Mouse (Mus musculus) urinary bladder, adult 18-20 months (tissue): ENCODE results near the gene 6030458C11Rik.
"Not testable (repeated sequence)": the region's sequence is repeated elsewhere in the genome, so short reads cannot be mapped to it uniquely, and the experiment has no call there.

Experiments
- DNase-seq, 2 experiments: peaks; one replicate each; pipeline ENCODE4 v3.0.0; 2022; ENCODE audit warnings: low spot score in 2 of 2, mixed read lengths in 2 of 2

Gene 6030458C11Rik

DNA sequence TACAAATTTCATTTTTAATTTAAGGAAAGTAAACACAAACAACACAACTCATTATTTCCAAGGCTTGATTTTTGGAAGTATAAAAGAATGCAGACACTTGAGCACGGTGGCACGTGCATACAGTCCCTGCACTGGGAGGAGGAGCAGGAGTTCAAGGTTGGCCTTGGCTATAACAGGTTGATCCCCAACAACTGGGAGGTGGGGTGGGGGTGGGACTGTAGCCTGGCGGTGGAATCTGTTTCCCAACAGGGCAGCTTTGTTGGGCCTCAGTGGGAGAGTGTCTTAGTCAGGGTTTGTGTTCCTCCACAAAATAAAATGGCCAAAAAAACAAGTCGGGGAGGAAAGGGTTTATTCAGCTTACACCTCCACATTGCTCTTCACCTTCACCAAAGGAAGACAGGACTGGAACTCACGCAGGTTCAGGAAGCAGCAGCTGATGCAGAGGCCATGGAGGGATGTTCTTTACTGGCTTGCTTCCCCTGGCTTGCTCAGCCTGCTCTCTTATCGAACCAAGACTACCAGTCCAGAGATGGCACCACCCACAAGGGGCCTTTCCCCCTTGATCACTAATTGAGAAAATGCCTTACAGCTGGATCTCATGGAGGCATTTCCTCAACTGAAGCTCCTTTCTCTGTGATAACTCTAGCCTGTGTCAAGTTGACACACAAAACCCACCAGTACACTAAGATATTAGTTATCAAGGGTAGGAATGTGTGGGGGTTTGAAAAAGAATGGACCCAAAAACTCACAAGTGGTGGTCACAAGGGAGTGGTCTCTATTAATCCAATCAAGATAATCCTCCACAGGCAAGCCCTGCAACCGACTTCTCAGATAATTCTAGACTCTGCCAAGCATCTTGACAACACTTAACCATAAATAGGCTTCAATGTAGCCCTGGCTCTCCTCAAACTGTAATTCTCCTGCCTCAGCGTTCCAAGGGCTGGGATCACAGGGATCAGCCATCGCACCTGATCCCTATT, 1.7 kb downstream of the 6030458C11Rik start:
- no peak for DNase-seq

- DNase-seq: no peak
Measured at GRCm38 (mm10) chr15:12817592-12817991, 6.9 kb downstream of the 6030458C11Rik start.

DNA sequence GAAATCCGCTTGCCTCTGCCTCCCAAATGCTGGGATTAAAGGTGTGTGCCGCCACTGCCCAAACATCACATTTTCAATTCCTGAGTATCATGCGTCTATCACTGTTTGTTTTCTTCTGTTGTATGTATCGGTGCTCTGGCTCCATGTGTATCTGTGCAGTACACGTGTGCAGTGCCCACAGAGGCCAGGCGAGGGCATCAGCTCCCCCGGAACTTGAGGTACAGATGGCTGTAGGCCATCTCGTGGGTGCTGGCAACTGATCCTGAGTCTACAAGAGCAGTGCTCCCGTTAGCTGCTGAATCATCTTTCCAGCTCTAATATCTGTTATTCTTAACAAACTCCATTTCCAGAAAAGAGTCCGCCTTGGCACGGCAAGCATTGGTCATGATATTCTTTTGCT, 11.8 kb downstream of the 6030458C11Rik start:
- no peak for DNase-seq

GRCm38 (mm10) chr15:12809305-12809704, 15.1 kb downstream of the 6030458C11Rik start:
- DNase-seq: no peak

- DNase-seq: no peak
Measured at GRCm38 (mm10) chr15:12807088-12807487, 17.4 kb downstream of the 6030458C11Rik start.

GRCm38 (mm10) chr15:12805071-12805470, 19.4 kb downstream of the 6030458C11Rik start:
- no peak for DNase-seq

GRCm38 (mm10) chr15:12801142-12801506, 23.3 kb downstream of the 6030458C11Rik start:
- DNase-seq: not testable (repeated sequence)

DNA sequence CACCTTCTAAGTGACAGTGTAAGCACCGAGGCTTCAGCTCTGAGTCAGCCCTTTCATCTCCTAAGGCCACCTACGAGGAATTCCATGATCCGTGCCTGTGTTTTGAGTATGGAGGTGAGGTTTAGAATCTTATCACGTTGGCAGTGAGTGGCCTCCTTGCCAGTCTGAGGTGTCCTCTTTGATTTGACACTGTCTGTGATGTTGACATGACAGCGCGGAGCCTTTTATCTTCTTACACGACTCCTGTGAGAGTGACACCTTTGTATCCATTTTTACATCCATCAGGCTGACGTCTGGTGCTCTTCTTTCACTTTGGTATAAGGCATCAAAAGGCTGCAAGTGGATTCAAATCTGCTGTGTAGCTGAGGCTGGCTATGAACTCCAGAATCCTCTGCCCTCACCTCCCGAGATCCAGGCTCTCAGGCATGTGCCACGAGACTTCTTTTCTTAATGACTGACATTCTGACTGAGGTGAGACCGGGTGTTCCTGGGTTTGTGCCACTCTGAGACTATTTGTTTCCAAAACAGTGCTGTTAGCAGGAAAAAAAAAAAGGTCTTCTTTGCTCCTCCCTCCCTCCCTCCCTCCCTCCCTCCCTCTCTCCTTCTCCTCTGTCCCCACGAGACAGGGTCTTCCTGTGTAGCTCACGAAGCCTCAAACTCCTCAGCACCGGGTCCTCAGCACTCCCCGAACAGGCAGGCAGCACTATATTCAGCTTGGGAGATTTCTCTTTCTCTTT, 23.9 kb downstream of the 6030458C11Rik start:
- DNase-seq: no peak

DNA sequence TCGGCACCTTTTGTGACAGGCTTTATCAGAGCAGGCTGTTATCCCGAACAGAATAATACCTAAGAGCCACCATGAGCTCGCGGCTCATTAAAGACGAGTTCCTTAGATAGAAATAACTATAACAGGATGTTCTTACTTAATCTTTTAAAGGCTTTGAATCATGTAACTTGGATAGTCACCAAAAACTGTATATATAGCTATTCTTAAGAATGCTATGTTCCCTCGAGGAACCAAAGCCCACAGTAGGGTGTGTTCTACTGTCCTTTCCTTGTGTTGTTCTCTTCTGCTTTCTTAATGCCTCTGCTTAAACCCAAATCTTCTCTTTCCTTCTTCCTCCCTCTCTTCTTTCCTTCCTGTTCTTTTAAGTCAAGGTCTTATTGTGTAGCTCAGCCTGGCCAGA, 26.4 kb downstream of the 6030458C11Rik start:
- DNase-seq: no peak

DNA sequence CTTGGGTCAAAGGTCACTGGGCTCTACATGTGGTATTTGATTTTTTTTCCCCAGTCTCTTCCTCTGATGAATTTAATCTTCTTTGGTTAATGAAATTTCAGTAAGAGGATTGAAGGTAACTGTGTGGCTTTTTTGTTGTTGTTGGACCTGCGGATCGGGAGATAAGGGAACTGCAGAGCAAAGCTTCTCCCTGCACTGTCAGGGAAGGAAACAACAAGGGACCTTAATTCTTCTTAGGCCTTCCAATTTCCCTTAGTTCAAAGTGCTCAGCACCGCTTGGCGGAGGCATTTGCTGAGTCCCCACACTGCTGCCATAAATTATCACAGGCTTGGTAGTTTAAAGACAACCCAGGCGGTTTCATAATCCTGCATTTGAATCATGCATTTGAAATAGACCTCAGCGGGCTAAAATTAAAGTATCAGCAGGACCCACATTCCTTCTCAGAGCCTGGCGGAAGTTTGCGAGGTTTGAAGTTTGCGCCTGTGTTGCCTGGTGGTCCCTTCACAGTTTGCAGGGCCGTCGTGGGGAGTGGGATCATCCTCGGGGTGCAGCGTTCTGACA, 28.5 kb downstream of the 6030458C11Rik start:
- no peak for DNase-seq

DNA sequence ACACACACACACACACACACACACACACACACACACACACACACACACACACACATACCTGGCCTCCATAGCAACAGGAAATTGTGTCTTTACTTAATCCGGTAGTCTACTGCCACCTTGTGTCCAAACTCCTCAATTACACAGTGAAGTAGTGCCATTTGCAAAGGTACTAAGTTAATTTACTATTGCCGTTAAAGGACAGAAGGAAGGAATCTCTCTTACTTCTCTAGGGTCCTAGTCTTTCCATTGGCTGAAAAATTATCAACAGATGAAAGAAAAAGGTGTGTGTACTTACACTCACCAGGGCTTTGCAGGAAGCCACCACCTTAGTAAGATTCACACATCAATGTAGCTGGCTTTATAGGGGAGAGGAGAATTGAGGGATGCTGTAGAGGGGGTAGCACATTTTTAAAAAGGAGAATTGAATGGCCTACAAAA, 29.0 kb downstream of the 6030458C11Rik start:
- no peak for DNase-seq

GRCm38 (mm10) chr15:12794311-12794710, 30.1 kb downstream of the 6030458C11Rik start:
- DNase-seq: no peak

GRCm38 (mm10) chr15:12789406-12789867, 35.0 kb downstream of the 6030458C11Rik start:
- DNase-seq: no peak

- DNase-seq: no peak
Measured at GRCm38 (mm10) chr15:12788536-12788935, 35.9 kb downstream of the 6030458C11Rik start.

- DNase-seq: no peak
Measured at GRCm38 (mm10) chr15:12781729-12782326, 42.6 kb downstream of the 6030458C11Rik start.

DNA sequence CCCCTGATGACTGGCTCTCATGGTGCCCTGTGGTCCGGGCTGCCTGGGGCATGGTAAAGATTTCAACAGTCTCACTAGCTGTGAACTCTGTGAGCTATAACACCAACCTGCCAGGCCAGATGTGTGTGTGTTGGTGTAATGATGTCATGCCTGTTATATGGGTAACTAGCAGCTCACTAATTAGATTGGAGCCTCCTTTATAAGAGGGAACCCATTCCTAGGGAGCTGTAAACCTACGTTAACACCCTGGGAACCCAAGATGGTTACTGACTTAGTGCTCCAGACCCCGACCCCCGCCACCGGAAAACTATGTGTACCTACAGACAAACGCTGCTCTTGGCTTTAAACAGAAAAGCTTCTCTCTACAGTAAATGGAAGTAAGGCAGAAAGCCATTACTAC, 43.2 kb downstream of the 6030458C11Rik start:
- no peak for DNase-seq

DNA sequence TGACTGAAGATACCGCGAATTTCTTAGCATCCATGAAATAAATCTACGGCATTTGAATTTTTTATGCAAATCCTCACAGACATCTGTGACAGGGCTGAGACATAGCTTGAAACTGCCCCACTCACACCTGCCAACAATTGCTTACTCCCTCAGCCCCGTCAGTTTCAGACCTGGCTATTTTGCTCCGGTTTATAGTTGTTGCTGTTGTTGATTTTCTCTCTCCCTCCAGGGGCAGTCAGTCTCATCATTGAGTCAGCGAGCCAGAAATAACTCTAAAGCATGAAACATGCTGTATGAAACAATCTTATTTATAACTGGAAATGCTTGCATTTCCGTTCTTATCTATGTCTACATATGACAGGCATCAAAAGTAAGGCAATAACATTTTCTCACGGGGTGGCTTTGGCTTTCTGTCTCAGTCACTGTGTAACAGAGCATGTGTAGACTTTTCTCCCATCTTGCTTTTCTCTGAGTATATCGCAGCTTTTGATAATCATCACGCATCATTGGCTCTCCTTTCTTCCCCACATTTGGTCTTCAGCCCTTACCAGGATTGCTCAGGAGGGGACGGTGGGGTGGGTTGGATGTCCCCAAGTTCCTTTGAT, 50.2 kb downstream of the 6030458C11Rik start:
- no peak for DNase-seq

DNA sequence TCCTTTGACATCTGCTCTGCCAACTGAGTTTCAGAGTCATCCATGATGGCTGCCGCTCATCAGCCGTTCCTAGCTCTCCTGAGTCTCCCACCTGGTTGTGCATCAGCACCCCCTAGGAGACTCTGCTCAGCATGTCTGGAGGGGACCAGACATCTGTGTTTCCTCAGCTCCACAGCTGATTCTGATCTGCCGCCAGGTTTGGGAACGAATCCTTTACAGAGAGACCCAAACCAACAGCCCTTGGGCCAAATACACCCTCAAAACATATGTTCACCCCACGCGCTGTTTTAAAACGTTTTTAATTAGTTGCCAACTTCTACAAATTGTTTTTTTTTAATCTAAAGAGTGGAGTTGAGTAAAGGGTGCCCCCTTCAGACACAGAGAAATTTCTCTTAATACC, 53.5 kb downstream of the 6030458C11Rik start:
- no peak for DNase-seq

DNA sequence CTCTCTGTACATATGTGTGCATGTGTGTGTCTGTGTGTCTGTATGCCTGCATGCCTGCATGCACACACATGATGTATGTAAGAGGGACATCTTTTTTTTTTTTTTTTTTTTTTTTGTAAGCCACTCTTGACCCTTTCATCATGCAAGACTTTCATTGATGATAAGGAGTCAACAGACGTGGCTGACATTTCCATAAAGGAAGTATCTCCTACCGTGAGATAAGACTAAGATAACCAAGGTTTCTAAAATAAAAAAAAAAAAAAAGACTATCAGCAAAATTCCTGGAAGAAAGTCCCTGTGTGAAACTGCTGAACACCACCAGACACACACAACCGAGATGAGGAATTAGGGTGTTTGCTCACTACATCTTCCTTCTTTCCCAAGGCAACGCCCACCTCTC, 57.6 kb downstream of the 6030458C11Rik start:
- DNase-seq: no peak

DNA sequence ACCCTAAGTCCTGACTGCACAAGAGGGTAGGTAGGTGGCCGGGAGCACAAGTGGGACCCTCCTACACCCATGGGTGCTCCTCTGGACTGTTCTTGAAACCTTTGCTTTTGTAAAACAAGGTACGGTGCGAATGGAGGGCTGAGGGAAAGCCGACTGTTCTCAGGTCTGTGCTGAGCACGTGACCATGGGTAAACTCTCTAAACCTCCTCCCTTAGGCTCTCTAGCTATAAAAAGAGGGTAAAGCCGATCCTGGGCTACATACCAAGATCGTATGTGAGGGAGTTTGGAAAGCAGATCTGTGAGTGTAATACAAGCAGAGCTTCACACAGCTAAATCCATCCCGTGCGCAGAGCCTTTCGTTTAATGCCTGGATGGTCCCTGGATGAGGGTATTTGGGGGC, 61.3 kb downstream of the 6030458C11Rik start:
- no peak for DNase-seq

GRCm38 (mm10) chr15:12762258-12762913, 62.1 kb downstream of the 6030458C11Rik start:
- no peak for DNase-seq
